Mouse (Mus musculus): ENCODE results near the gene E2f3.

DNA sequence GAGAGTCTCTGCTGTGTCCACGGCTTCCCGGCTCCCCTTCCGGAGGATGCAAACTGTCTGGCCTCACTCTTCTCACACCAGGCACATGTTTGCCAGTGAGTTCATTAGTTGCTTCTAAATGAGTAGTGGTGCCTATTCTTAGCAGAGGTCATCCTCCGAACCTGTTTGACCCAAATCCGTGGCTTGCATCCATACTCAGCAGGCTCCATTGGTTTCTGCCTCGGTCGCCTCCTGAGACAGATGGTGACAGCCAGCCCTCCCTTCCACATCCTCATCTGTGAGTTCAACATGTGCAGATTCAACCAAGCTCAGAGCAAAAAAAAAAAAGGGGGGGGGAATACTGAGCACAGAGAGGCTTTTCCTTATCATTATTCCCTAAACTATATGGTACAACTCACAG lies 31.7 kb upstream of the E2f3 start:
- TF ChIP-seq CTCF (conservative IDR thresholded peaks at IDR 0.05; ENCODE audit: low read length) = no peak
- TF ChIP-seq NANOG (IDR thresholded peaks at IDR 0.05; ENCODE audit: borderline replicate concordance, low read length) = no peak
- no peak for TF ChIP-seq POU5F1 (IDR thresholded peaks at IDR 0.05; ENCODE audit: borderline replicate concordance, low read length)
